Mouse (Mus musculus): ENCODE data around the gene Il27ra. TPM values are rescaled to one million over a fixed set of nuclear protein-coding genes. Genes with fewer than 3 reads are reported as not detected.
A peak's percentile ranks its signal among the peaks of the same experiment; 100 is the strongest.

Il27ra gene
- polyA plus RNA-seq, 1 experiment from 2014 or later = 0.18 TPM

- no peak for TF ChIP-seq CTCF (IDR thresholded peaks at IDR 0.05)
- CTCF ChIA-PET = interaction anchor here (1.7 kb wide), 1 partner anchor 27 kb away, joined by 4 read pairs; no protein-coding TSS in a partner anchor
- H3K27me3 ChIP-seq = no peaks in the 10 kb centered on the region
- ATAC-seq (peak; percentile 93), DNase-seq (ENCODE audit: low read depth, low spot score) (peak; percentile 100)
- POLR2A ChIA-PET = no interaction called here
- in situ Hi-C loops (cut with MboI; ENCODE audit: low pct_unique_long_range_greater_than_20kb) = no loop called here
Measured at GRCm38 (mm10) chr8:84066291-84066930, 24.0 kb upstream of the Il27ra start, which contains the start of gene Rfx1. Gene Rfx1, plus strand, starts transcription at chr8:84066834.

- H3K27me3 ChIP-seq = no peaks in the 10 kb centered on the region
- ChIA-PET CTCF (interaction anchor here (1.0 to 1.7 kb wide), 4 partner anchors 10 to 27 kb away, joined by 3 to 4 read pairs (median 4); no protein-coding TSS in a partner anchor), POLR2A (interaction anchor here (0.7 to 0.9 kb wide), 3 partner anchors 10 to 22 kb away, joined by 3 to 4 read pairs (median 3); no protein-coding TSS in a partner anchor)
- DNase-seq (ENCODE audit: low read depth, low spot score) (no peak), ATAC-seq (no peak)
- TF ChIP-seq CTCF (IDR thresholded peaks at IDR 0.05) = no peak
- in situ Hi-C loops (cut with MboI; ENCODE audit: low pct_unique_long_range_greater_than_20kb) = no loop called here
Measured at GRCm38 (mm10) chr8:84065457-84066072, 23.2 kb upstream of the Il27ra start.

GRCm38 (mm10) chr8:84065037-84065436 lies 22.6 kb upstream of the Il27ra start, which contains the start of gene Gm10643:
Gene Gm10643, minus strand, starts transcription at chr8:84065137.
- in situ Hi-C loops (cut with MboI; ENCODE audit: low pct_unique_long_range_greater_than_20kb) = no loop called here
- no peak for TF ChIP-seq CTCF (IDR thresholded peaks at IDR 0.05)
- DNase-seq (ENCODE audit: low read depth, low spot score) (no peak), ATAC-seq (no peak)
- ChIA-PET POLR2A (interaction anchor here (0.7 to 0.9 kb wide), 2 partner anchors 10 to 13 kb away, joined by 3 to 4 read pairs; no protein-coding TSS in a partner anchor), CTCF (interaction anchor here (1.0 to 1.4 kb wide), 3 partner anchors 9 to 22 kb away, joined by 3 to 4 read pairs (median 4); no protein-coding TSS in a partner anchor)
- no peaks in the 10 kb centered on the region for H3K27me3 ChIP-seq

GRCm38 (mm10) chr8:84063861-84064610 lies 21.6 kb upstream of the Il27ra start:
- no peaks in the 10 kb centered on the region for H3K27me3 ChIP-seq
- no peak for DNase-seq (ENCODE audit: low read depth, low spot score)
- TF ChIP-seq CTCF (IDR thresholded peaks at IDR 0.05) = no peak
- ATAC-seq = no peak
- in situ Hi-C loops (cut with MboI; ENCODE audit: low pct_unique_long_range_greater_than_20kb) = loop anchor here (5.0 kb wide), 1 partner anchor 52 kb away; the partner anchor contains the start of gene 2210011C24Rik
- ChIA-PET POLR2A (no interaction called here), CTCF (interaction anchor here (0.6 kb wide), 1 partner anchor 35 kb away, joined by 3 read pairs; no protein-coding TSS in a partner anchor)

- no peak for TF ChIP-seq CTCF (IDR thresholded peaks at IDR 0.05)
- DNase-seq (ENCODE audit: low read depth, low spot score) (no peak), ATAC-seq (no peak)
- no peaks in the 10 kb centered on the region for H3K27me3 ChIP-seq
- ChIA-PET POLR2A (no interaction called here), CTCF (no interaction called here)
- in situ Hi-C loops (cut with MboI; ENCODE audit: low pct_unique_long_range_greater_than_20kb) = loop anchor here (5.0 kb wide), 1 partner anchor 48 kb away; the partner anchor contains the start of gene 2210011C24Rik
Measured at GRCm38 (mm10) chr8:84060245-84060644, 17.9 kb upstream of the Il27ra start.

- ATAC-seq = no peak
- TF ChIP-seq CTCF (IDR thresholded peaks at IDR 0.05) = no peak
Measured at GRCm38 (mm10) chr8:84059226-84059625, 16.8 kb upstream of the Il27ra start.

GRCm38 (mm10) chr8:84057827-84058226 lies 15.4 kb upstream of the Il27ra start:
- no peak for TF ChIP-seq CTCF (IDR thresholded peaks at IDR 0.05)
- no peak for ATAC-seq
- no peak for DNase-seq (ENCODE audit: low read depth, low spot score)
- H3K27me3 ChIP-seq = no peaks in the 10 kb centered on the region
- ChIA-PET CTCF (no interaction called here), POLR2A (no interaction called here)
- in situ Hi-C loops (cut with MboI; ENCODE audit: low pct_unique_long_range_greater_than_20kb) = no loop called here

More at GRCm38 (mm10) chr8:84059226-84059625, 16.8 kb upstream of the Il27ra start:
- DNase-seq (ENCODE audit: low read depth, low spot score) = no peak
- in situ Hi-C loops (cut with MboI; ENCODE audit: low pct_unique_long_range_greater_than_20kb) = no loop called here
- ChIA-PET CTCF (no interaction called here), POLR2A (no interaction called here)
- no peaks in the 10 kb centered on the region for H3K27me3 ChIP-seq

- POLR2A ChIA-PET = no interaction called here
- TF ChIP-seq CTCF (IDR thresholded peaks at IDR 0.05) = no peak
- in situ Hi-C loops (cut with MboI; ENCODE audit: low pct_unique_long_range_greater_than_20kb) = no loop called here
- ATAC-seq (no peak), DNase-seq (ENCODE audit: low read depth, low spot score) (no peak)
- CTCF ChIA-PET = interaction anchor here (1.1 to 1.8 kb wide), 2 partner anchors 12 to 16 kb away, joined by 4 read pairs; partner anchors contain the start of gene Gm10643
- peaks cover 4% of the 10 kb centered on the region for H3K27me3 ChIP-seq
Measured at GRCm38 (mm10) chr8:84053229-84053628, 10.8 kb upstream of the Il27ra start.

GRCm38 (mm10) chr8:84052746-84053145 lies 10.4 kb upstream of the Il27ra start:
- in situ Hi-C loops (cut with MboI; ENCODE audit: low pct_unique_long_range_greater_than_20kb) = no loop called here
- no peak for DNase-seq (ENCODE audit: low read depth, low spot score)
- ChIA-PET CTCF (no interaction called here), POLR2A (no interaction called here)
- no peak for TF ChIP-seq CTCF (IDR thresholded peaks at IDR 0.05)
- no peak for ATAC-seq
- H3K27me3 ChIP-seq = peaks cover 4% of the 10 kb centered on the region

- no peak for TF ChIP-seq CTCF (IDR thresholded peaks at IDR 0.05)
- POLR2A ChIA-PET = no interaction called here
- in situ Hi-C loops (cut with MboI; ENCODE audit: low pct_unique_long_range_greater_than_20kb) = no loop called here
- CTCF ChIA-PET = no interaction called here
- H3K27me3 ChIP-seq = peaks cover 8% of the 10 kb centered on the region
- no peak for ATAC-seq
- no peak for DNase-seq (ENCODE audit: low read depth, low spot score)
Measured at GRCm38 (mm10) chr8:84048171-84048570, 5.8 kb upstream of the Il27ra start.

All from Patski (cell line).